11 mouse cellular contexts compared by ENCODE assay signal in the genomic region with DNA sequence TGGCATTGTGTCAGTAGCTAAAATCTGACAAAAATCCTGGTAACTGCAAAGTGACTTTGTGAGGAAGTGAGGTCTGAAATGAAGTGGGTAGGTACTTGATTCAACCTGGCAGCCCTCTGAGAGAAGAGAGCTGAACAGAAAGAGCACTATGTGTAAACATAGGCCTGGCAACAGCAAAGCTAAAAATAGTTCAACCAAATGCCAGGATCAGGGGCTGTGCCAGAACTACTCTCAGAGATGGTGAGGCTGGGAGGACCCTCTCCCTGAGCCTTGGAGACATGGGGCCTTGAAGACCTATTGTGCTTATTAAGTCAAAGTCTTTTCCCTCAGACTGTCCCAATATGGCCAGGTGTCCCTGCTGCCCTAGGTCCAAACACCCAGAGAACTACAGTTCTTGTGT. TPM values are rescaled to one million over a fixed set of nuclear protein-coding genes. Genes with fewer than 3 reads are reported as not detected.
DNase-seq lines count a peak whose midpoint lies in the region; ATAC-seq and TF ChIP-seq lines count a peak whose summit lies in the region.
"Had no signal": no experiment of that assay in that cellular context is flagged by ENCODE, and none has a peak within 500 bp of the region (broad histone marks: within the 10 kb centered on the region; RNA-seq: fewer than 3 reads in every experiment).

No protein-coding gene starts in this region.

- H3K4me3 ChIP-seq in heart, embryonic 13.5 days = no peak overlapping the region
- H3K4me3 ChIP-seq in heart, adult 2 months = no peak overlapping the region
- no peak overlapping the region for H3K4me3 ChIP-seq in hindbrain, embryonic 11.5 days (ENCODE audit: low read depth, low read length)
- H3K4me3 ChIP-seq: limb, embryonic 13.5 days; megakaryocyte, embryonic 14.5 days had no signal

- peaks cover 29% of the 10 kb centered on the region for H3K4me1 ChIP-seq in heart, embryonic 13.5 days
- peaks cover 7% of the 10 kb centered on the region; the same call in 1 of the 2 replicates for H3K4me1 ChIP-seq in heart, adult 2 months (ENCODE audit: control insufficient read depth, insufficient read depth, low read length)
- H3K4me1 ChIP-seq in hindbrain, embryonic 11.5 days (replicated peaks; ENCODE audit: control insufficient read depth, insufficient read depth, low read length) = no peaks in the 10 kb centered on the region

- ATAC-seq in heart, embryonic 13.5 days (ENCODE audit: extremely low read depth, insufficient number of reproducible peaks, low FRiP score, low TSS enrichment) = no peak
- ATAC-seq in hindbrain, embryonic 11.5 days (ENCODE audit: low FRiP score) = no peak
- ATAC-seq in megakaryocyte progenitor cell, adult 5-6 weeks (replicated peaks; ENCODE audit: poor library complexity) = no peak

- TF ChIP-seq CTCF in heart, adult 2 months (IDR thresholded peaks at IDR 0.05) = no peak

- no peaks in the 10 kb centered on the region for H3K79me2 ChIP-seq in heart, adult 2 months (replicated peaks; ENCODE audit: control insufficient read depth, insufficient read depth, low read length)

- H3K27me3 ChIP-seq in heart, embryonic 13.5 days (replicated peaks) = no peaks in the 10 kb centered on the region
- no peaks in the 10 kb centered on the region for H3K27me3 ChIP-seq in heart, adult 2 months (ENCODE audit: control insufficient read depth, insufficient read depth, low read length)
- H3K27me3 ChIP-seq in hindbrain, embryonic 11.5 days (ENCODE audit: control insufficient read depth, insufficient read depth, low read length) = no peaks in the 10 kb centered on the region
- H3K27me3 ChIP-seq: limb, embryonic 13.5 days had no signal

- no peaks in the 10 kb centered on the region for H3K9me3 ChIP-seq in heart, embryonic 13.5 days
- no peaks in the 10 kb centered on the region for H3K9me3 ChIP-seq in hindbrain, embryonic 11.5 days (ENCODE audit: control insufficient read depth, low read length)
- H3K9me3 ChIP-seq: limb, embryonic 13.5 days had no signal

- intact Hi-C loops in heart, adult 2 months (cut with DNase I) = no loop called here

- TF ChIP-seq EP300 in heart, adult 2 months (IDR thresholded peaks at IDR 0.05; ENCODE audit: insufficient read depth, low read depth, low read length) = no peak

- peak overlapping the region; percentile 66 for H3K27ac ChIP-seq in heart, embryonic 13.5 days (replicated peaks)
- no peak overlapping the region for H3K27ac ChIP-seq in heart, adult 2 months
- no peak overlapping the region for H3K27ac ChIP-seq in hindbrain, embryonic 11.5 days (ENCODE audit: low read depth, low read length)
- H3K27ac ChIP-seq: limb, embryonic 13.5 days had no signal

- no peaks in the 10 kb centered on the region for H3K36me3 ChIP-seq in heart, embryonic 13.5 days
- no peaks in the 10 kb centered on the region for H3K36me3 ChIP-seq in heart, adult 2 months (ENCODE audit: control insufficient read depth, insufficient read depth, low read length)
- H3K36me3 ChIP-seq in hindbrain, embryonic 11.5 days (ENCODE audit: control insufficient read depth, insufficient read depth, low read length) = no peaks in the 10 kb centered on the region
- H3K36me3 ChIP-seq: limb, embryonic 13.5 days had no signal

- DNase-seq in heart, adult 2 months = no peak
- DNase-seq in NIH3T3 (ENCODE audit: low read depth) = peak; percentile 39
- peak; percentile 46 for DNase-seq in brain, adult 2 months (ENCODE audit: low read depth, low spot score)
- peak; percentile 55 to 65 for DNase-seq in lung, adult 18-20 months
- DNase-seq in hindbrain, embryonic 11.5 days (ENCODE audit: low spot score) = no peak
- DNase-seq in spleen, adult 18-20 months = no peak
- DNase-seq: kidney, adult 11 months had no signal

- H3K4me2 ChIP-seq in heart, embryonic 13.5 days = no peak overlapping the region
- H3K4me2 ChIP-seq in hindbrain, embryonic 11.5 days (replicated peaks; ENCODE audit: low read depth, low read length) = no peak overlapping the region
- H3K4me2 ChIP-seq: limb, embryonic 13.5 days had no signal

- H3K9ac ChIP-seq in heart, embryonic 13.5 days = no peak overlapping the region
- no peak overlapping the region for H3K9ac ChIP-seq in heart, adult 2 months (ENCODE audit: low read depth, low read length)
- no peak overlapping the region for H3K9ac ChIP-seq in hindbrain, embryonic 11.5 days (ENCODE audit: low read depth, low read length)
- H3K9ac ChIP-seq: limb, embryonic 13.5 days had no signal

- TF ChIP-seq POLR2A in heart, adult 2 months (IDR thresholded peaks at IDR 0.05; ENCODE audit: insufficient read depth, low read depth, low read length) = no peak

RNA-seq across cellular contexts. Expression of gene Insig1, which starts 10.7 kb away (rescaled TPM):
- 26.7 and 29.0 TPM in 2 replicates for polyA plus RNA-seq in heart, embryonic 13.5 days (2015; fragmentation: Nextera tagmentation; extraction: Ambion mirVana)
- total RNA-seq in heart, adult 2 months (2021) = 10 to 100 TPM; 17.3 to 17.5 TPM
- 17.3 and 23.7 TPM in 2 replicates for polyA plus RNA-seq in heart, adult 2 months (2012; rRNA removed)
- 118 and 128 TPM in 2 replicates for polyA plus RNA-seq in hindbrain, embryonic 11.5 days (2014; fragmentation: Nextera tagmentation; extraction: Ambion mirVana)
- total RNA-seq in megakaryocyte progenitor cell, adult 5-6 weeks (2015) = 16.5 and 19.3 TPM in 2 replicates
- total RNA-seq in megakaryocyte progenitor cell, adult 5-6 weeks (2017) = 20.2 and 27.8 TPM in 2 replicates

Comparison
In these comparisons a context has a peak if more than half of its experiments do, and no peak if none do; other contexts are left out.
1. DNase-seq: peak in NIH3T3 (single experiment), brain, adult 2 months (single experiment) and lung, adult 18-20 months (2 of 2); none in heart, adult 2 months (0 of 2), hindbrain, embryonic 11.5 days (single experiment) and spleen, adult 18-20 months (0 of 2).